Mouse (Mus musculus) olfactory bulb, adult 2 months (tissue): ENCODE measurements around the gene Noa1. TPM values are rescaled to one million over a fixed set of nuclear protein-coding genes. Genes with fewer than 3 reads are reported as not detected.
A peak's percentile ranks its signal among the peaks of the same experiment; 100 is the strongest.

Source experiments
- H3K27ac ChIP-seq: fragments of 200-500 bp; 2 replicates; pipeline ENCODE4 v1.5.1; 2012; ENCODE audit warnings: low read depth, low read length; ENCODE audit not compliant: insufficient read depth
- H3K4me1 ChIP-seq: fragments of 200-500 bp; 2 replicates; pipeline ENCODE4 v1.6.1; 2012; ENCODE audit warnings: low read length; ENCODE audit not compliant: control insufficient read depth, insufficient read depth
- H3K4me3 ChIP-seq: fragments of 200-500 bp; 2 replicates; pipeline ENCODE4 v1.5.1; 2012; ENCODE audit warnings: mild to moderate bottlenecking, low read depth, low read length, moderate library complexity; ENCODE audit not compliant: insufficient read depth
- CTCF ChIP-seq: fragments of 200-500 bp; IDR thresholded peaks from 2 replicates; pipeline ENCODE4 v1.5.1; 2012; ENCODE audit warnings: low read depth, mild to moderate bottlenecking, low read length, moderate library complexity; ENCODE audit not compliant: insufficient read depth
- POLR2A ChIP-seq: fragments of 200-500 bp; IDR thresholded peaks from 2 replicates; pipeline ENCODE4 v1.6.1; 2012; ENCODE audit warnings: mild to moderate bottlenecking, low read depth, low read length, moderate library complexity; ENCODE audit not compliant: insufficient read depth
- WGBS: fragments of 180-500 bp; shearing (Covaris S2); methylation state at CpG from one replicate; pipeline ENCODE4 v1.1.7; 2018; 5-methylcytosine and 5-hydroxymethylcytosine counted together
- polyA plus RNA-seq: library from polyadenylated mRNA; stranded (reverse); fragments of >200 nt; gene quantifications from 2 replicates; pipeline ENCODE4 v1.2.4, GENCODE M21; 2012; ENCODE audit warnings: low replicate concordance; ENCODE audit not compliant: missing spikeins, insufficient read depth, insufficient read length

The Noa1 gene
- polyA plus RNA-seq, 1 experiment = not detected

DNA sequence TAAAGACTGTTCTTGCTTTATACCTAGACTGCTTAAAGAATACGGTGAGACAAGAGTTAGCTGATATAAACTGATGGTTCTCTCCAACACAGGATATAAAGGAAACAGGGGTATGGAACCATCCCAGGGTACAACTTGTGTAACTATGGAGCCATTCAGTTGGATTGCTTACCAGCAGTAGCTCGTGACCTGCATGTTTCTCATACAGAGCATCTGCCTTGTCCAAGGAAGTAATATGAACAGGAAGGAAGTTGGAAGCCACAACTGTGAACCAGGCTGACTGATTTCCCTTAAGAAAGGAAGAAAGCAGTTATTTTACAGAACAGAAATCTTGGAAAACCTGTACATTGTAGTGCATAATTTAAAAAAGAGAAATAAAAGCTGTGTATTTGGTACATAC is 10.4 kb downstream of the Noa1 start:
- 96% methylated on average over 2 of the region's 2 CpGs for WGBS
- Histone ChIP-seq H3K27ac (no peak overlapping the region), H3K4me3 (no peak overlapping the region), H3K4me1 (no peaks in the 10 kb centered on the region)
- no peak for TF ChIP-seq POLR2A
- TF ChIP-seq CTCF = no peak

DNA sequence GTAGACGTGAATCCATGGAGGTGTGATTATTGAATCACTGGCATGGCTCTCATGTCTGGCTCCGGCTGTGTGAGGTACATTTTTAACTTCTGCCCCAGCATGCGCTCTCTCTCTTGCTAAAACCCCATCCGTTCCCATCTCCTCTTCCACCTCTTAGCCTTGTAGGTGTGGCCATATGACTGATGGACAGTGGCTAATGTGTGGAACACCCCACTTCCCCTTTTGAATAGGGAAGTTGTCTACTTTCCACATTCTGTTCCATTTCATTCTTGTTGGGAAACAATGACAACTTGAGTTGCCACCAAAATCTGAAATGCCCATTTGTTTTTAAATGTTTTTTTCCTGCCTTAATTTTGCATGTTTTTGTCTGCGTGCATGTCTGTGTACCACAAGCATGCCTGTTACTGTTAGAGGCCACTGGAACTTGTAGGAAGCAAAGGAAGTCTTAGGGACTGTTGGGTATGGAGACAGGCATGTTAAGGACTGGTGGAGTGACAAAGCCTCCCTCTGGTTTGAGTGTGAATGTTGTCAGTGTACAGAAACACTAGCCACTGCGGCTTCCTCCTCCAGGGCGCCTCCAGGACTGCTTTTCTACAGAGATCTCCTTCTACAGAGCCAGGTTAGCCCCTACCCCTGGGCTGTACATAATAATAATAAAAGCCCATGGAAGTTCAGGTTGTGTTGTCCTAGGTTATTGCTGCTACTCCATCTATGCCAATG is 16.9 kb downstream of the Noa1 start:
- H3K27ac ChIP-seq = no peak overlapping the region
- H3K4me3 ChIP-seq = no peak overlapping the region
- WGBS = 87% methylated on average over 7 of the region's 7 CpGs
- H3K4me1 ChIP-seq = no peaks in the 10 kb centered on the region
- TF ChIP-seq POLR2A (no peak), CTCF (no peak)

DNA sequence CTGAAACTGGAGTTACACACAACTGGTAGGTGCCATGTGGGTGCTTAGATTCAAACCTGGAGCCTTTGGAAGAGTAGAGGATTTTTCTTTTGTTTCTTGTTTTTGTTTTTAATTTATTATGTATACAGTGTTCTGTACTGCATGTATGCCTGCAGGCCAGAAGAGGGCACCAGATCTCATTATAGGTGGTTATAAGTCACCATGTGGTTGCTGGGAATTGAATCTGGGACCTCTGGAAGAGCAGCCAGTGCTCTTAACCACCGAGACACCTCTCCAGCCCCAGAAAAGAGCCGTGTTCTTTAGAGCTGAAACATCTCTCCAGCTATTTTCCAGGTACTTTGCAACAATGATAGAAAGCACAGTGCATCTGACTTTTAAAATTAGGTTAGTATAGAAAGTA is 19.3 kb downstream of the Noa1 start:
- no peak overlapping the region for H3K27ac ChIP-seq
- 91% methylated on average over 2 of the region's 2 CpGs for WGBS
- no peak overlapping the region for H3K4me3 ChIP-seq
- TF ChIP-seq CTCF (no peak), POLR2A (no peak)
- H3K4me1 ChIP-seq = no peaks in the 10 kb centered on the region

DNA sequence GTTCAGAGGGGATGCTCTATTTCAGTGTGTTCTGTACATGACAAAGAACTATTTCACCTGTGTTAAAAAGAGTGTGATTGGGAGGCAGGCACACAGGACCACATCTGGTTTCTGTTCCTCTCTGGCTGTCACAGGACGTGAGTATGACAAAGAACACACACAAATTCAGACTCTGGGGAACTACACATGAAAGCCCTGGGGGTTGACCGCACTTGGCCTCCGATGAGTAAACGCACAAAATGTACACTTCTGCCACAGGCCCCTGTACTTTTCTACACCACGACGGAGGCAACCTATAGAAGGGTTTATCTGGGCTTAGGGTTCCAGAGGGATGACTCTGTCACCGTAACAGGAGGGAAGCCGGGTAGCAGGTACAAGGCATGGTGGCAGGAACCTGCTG is 20.2 kb downstream of the Noa1 start:
- H3K27ac ChIP-seq = no peak overlapping the region
- H3K4me3 ChIP-seq = no peak overlapping the region
- TF ChIP-seq POLR2A (no peak), CTCF (no peak)
- 93% methylated on average over 8 of the region's 8 CpGs for WGBS
- H3K4me1 ChIP-seq = no peaks in the 10 kb centered on the region

DNA sequence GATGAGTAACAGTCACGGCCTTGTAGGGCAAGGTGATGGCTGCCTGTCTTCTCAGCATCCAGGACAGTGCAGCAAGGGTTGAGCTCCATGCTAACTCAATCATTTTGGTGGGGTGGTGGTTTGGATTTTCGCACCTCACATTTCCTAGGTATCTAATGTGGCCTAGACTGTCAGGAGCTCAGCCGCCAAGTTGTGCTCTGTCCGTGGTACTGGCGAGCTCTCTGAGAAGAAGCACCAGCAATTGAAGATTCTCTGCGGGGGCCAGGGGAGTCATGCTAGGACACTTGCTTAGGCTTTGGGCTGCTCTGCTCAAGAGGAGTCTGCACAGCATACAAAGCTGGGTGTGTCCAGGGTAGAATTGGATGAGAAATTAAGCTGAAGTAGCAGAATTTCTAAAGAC is 22.0 kb downstream of the Noa1 start:
- Histone ChIP-seq H3K4me3 (no peak overlapping the region), H3K27ac (no peak overlapping the region), H3K4me1 (no peaks in the 10 kb centered on the region)
- WGBS = 86% methylated on average over 6 of the region's 6 CpGs
- TF ChIP-seq CTCF (no peak), POLR2A (no peak)

DNA sequence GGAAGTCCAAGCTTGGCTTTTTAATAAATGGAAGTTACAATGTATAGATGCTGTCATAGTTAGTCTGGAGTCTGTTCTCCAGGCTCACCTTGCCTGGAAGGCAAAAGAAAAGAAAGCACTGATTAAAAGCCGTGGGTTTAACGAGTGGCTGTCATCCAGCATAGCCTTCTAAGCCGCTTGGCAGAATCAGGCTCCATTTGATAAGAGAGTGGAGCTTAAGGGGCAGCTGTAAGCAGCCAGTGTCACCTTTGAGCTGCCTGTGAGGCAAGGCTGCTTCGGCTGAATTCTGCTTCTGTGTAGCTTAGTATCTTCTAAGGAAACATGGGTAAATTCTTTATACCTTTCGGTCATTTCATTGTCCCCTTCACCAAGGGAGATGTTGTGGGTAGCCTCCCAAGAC is 23.0 kb downstream of the Noa1 start:
- H3K4me1 ChIP-seq = no peaks in the 10 kb centered on the region
- H3K4me3 ChIP-seq = no peak overlapping the region
- no peak for TF ChIP-seq CTCF
- no peak for TF ChIP-seq POLR2A
- WGBS = 66% methylated on average over 5 of the region's 5 CpGs
- no peak overlapping the region for H3K27ac ChIP-seq

DNA sequence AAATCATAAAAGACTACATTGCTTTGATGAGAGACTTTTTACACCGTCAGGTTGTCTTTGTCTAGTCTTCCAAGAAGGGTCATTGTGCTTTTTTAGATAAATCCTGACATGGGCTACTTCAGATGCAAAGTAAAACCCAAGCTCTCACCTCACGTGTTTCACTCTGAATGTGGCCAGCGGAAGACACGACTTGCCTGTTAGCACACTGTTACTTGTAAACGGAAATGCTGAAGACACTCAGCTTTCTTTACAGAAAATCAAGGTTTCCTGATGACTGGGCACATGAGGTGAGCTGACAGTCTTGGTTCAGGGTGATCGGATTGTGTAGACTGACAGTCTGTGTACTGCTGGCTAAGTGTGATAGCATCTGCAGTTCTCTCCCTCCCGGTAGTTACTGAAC is 24.2 kb downstream of the Noa1 start:
- Histone ChIP-seq H3K4me3 (no peak overlapping the region), H3K27ac (no peak overlapping the region), H3K4me1 (no peaks in the 10 kb centered on the region)
- 77% methylated on average over 7 of the region's 7 CpGs for WGBS
- TF ChIP-seq CTCF (no peak), POLR2A (no peak)

DNA sequence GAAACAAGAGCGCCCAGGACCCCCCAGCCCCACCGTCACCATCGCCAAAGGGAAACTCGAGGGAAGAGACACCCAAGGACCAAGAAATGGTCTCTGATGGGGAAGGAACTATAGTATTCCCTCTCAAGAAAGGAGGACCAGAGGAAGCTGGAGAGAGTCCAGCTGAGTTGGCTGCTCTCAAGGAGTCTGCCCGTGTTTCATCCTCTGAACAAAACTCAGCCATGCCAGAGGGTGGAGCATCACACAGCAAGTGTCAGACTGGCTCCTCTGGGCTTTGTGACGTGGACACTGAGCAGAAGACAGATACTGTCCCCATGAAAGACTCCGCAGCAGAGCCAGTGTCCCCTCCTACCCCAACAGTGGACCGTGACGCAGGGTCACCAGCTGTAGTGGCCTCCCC is 27.6 kb downstream of the Noa1 start:
- H3K4me1 ChIP-seq = no peaks in the 10 kb centered on the region
- TF ChIP-seq CTCF = no peak
- no peak for TF ChIP-seq POLR2A
- H3K27ac ChIP-seq = no peak overlapping the region
- WGBS = 70% methylated on average over 9 of the region's 9 CpGs
- H3K4me3 ChIP-seq = 0 out of 2 replicates have a peak overlapping the region, but pooled peaks have one; percentile 0

DNA sequence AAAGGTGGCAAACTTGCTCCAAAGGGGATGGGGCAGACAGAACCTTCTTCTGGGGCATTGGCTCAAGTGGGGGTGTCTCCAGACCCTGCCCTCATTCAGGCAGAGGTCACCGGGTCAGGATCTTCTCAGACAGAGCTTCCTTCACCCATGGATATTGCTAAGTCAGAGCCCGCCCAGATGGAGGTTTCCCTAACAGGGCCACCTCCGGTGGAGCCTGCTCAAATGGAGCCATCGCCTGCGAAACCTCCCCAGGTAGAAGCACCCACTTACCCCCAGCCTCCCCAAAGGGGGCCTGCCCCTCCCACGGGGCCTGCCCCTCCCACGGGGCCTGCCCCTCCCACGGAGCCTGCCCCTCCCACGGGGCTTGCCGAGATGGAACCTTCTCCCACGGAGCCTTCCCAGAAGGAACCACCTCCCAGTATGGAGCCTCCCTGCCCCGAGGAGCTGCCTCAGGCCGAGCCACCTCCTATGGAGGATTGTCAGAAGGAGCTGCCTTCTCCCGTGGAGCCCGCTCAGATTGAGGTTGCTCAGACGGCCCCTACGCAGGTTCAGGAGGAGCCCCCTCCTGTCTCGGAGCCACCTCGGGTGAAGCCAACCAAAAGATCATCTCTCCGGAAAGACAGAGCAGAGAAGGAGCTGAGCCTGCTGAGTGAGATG is 28.2 kb downstream of the Noa1 start:
- Histone ChIP-seq H3K4me3 (no peak overlapping the region), H3K27ac (no peak overlapping the region), H3K4me1 (no peaks in the 10 kb centered on the region)
- TF ChIP-seq POLR2A (no peak), CTCF (no peak)
- 83% methylated on average over 20 of the region's 20 CpGs for WGBS
